Mouse (Mus musculus) embryonic fibroblast, embryonic 13.5 days (primary cell): Measurements from ENCODE around the gene Kcnt1. TPM values are rescaled to one million over a fixed set of nuclear protein-coding genes. Genes with fewer than 3 reads are reported as not detected.

ENCODE experiments used
- H3K27ac ChIP-seq: 2 replicates; pipeline ENCODE4 v1.5.1; 2012; ENCODE audit warnings: low read length, control low read depth, inconsistent platforms; ENCODE audit not compliant: insufficient read depth
- H3K4me1 ChIP-seq: 2 replicates; pipeline ENCODE4 v1.6.1; 2011; ENCODE audit warnings: low read length; ENCODE audit not compliant: control insufficient read depth, insufficient read depth
- H3K4me3 ChIP-seq: 2 replicates; pipeline ENCODE4 v1.5.1; 2011; ENCODE audit warnings: mild to moderate bottlenecking, control low read depth, low read length; ENCODE audit not compliant: insufficient read depth
- CTCF ChIP-seq: IDR thresholded peaks from 2 replicates; pipeline ENCODE4 v1.5.1; 2011; ENCODE audit warnings: mild to moderate bottlenecking, control low read depth, low read length, moderate library complexity, borderline replicate concordance; ENCODE audit not compliant: insufficient read depth
- POLR2A ChIP-seq: IDR thresholded peaks from 2 replicates; pipeline ENCODE4 v1.6.1; 2011; ENCODE audit warnings: low read depth, mild to moderate bottlenecking, control low read depth, low read length, moderate library complexity
- polyA plus RNA-seq: library from polyadenylated mRNA; stranded (reverse); fragments of >200 nt; gene quantifications from 2 replicates; pipeline ENCODE4 v1.2.4, GENCODE M21; 2011; ENCODE audit warnings: low read depth; ENCODE audit not compliant: missing spikeins, insufficient read length

Gene Kcnt1
- polyA plus RNA-seq, 1 experiment: not detected

GRCm38 (mm10) chr2:25877736-25878268, 14.3 kb downstream of the Kcnt1 start:
- TF ChIP-seq CTCF (no peak), POLR2A (no peak)
- H3K27ac ChIP-seq: no peak overlapping the region
- H3K4me3 ChIP-seq: no peak overlapping the region
- H3K4me1 ChIP-seq: no peaks in the 10 kb centered on the region

- TF ChIP-seq CTCF (no peak), POLR2A (no peak)
- H3K4me1 ChIP-seq: no peaks in the 10 kb centered on the region
- H3K27ac ChIP-seq: no peak overlapping the region
- no peak overlapping the region for H3K4me3 ChIP-seq
Observed at GRCm38 (mm10) chr2:25878516-25878915, 15.0 kb downstream of the Kcnt1 start.

DNA sequence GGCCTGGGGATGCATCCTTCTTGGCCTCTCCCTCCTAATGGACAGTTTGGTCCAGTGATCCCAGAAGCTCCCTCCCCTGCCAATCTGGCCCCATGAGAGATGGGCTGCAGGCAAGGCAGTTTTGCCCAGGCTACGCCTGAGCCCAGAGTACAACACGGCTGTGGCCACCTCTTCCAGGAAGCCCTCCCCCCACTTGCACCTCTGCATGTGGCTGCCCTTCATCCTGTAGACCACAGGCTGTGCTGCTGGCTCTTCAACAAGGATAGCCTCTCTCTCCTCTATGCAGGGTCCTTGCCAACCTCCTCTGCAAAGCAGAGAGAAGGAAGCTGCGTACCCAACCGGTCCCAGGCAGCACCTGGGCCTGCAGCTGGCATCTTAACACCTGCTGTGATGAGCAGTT, 15.5 kb downstream of the Kcnt1 start:
- no peaks in the 10 kb centered on the region for H3K4me1 ChIP-seq
- TF ChIP-seq POLR2A: no peak
- TF ChIP-seq CTCF: no peak
- H3K27ac ChIP-seq: no peak overlapping the region
- no peak overlapping the region for H3K4me3 ChIP-seq

- Histone ChIP-seq H3K4me1 (no peaks in the 10 kb centered on the region), H3K4me3 (no peak overlapping the region)
- no peak for TF ChIP-seq CTCF
- no peak for TF ChIP-seq POLR2A
Observed at GRCm38 (mm10) chr2:25882276-25882675, 18.7 kb downstream of the Kcnt1 start.

GRCm38 (mm10) chr2:25884756-25885155, 21.2 kb downstream of the Kcnt1 start:
- H3K4me3 ChIP-seq: no peak overlapping the region
- TF ChIP-seq POLR2A: no peak
- no peak for TF ChIP-seq CTCF
- no peaks in the 10 kb centered on the region for H3K4me1 ChIP-seq
- H3K27ac ChIP-seq: no peak overlapping the region

More at GRCm38 (mm10) chr2:25882276-25882675, 18.7 kb downstream of the Kcnt1 start:
- H3K27ac ChIP-seq: no peak overlapping the region

- no peak for TF ChIP-seq POLR2A
- TF ChIP-seq CTCF: no peak
- Histone ChIP-seq H3K4me1 (no peaks in the 10 kb centered on the region), H3K4me3 (no peak overlapping the region), H3K27ac (no peak overlapping the region)
Observed at GRCm38 (mm10) chr2:25887226-25887625, 23.7 kb downstream of the Kcnt1 start.

- no peak overlapping the region for H3K27ac ChIP-seq
- H3K4me3 ChIP-seq: no peak overlapping the region
- TF ChIP-seq POLR2A: no peak
- TF ChIP-seq CTCF: no peak
- no peaks in the 10 kb centered on the region for H3K4me1 ChIP-seq
Observed at GRCm38 (mm10) chr2:25888144-25888543, 24.6 kb downstream of the Kcnt1 start.

- H3K4me1 ChIP-seq: no peaks in the 10 kb centered on the region
- TF ChIP-seq CTCF (no peak), POLR2A (no peak)
- no peak overlapping the region for H3K4me3 ChIP-seq
- H3K27ac ChIP-seq: no peak overlapping the region
Observed at GRCm38 (mm10) chr2:25892440-25892839, 28.9 kb downstream of the Kcnt1 start.

- Histone ChIP-seq H3K4me1 (no peaks in the 10 kb centered on the region), H3K27ac (no peak overlapping the region)
- TF ChIP-seq POLR2A (no peak), CTCF (no peak)
Observed at GRCm38 (mm10) chr2:25898970-25899369, 35.4 kb downstream of the Kcnt1 start.

DNA sequence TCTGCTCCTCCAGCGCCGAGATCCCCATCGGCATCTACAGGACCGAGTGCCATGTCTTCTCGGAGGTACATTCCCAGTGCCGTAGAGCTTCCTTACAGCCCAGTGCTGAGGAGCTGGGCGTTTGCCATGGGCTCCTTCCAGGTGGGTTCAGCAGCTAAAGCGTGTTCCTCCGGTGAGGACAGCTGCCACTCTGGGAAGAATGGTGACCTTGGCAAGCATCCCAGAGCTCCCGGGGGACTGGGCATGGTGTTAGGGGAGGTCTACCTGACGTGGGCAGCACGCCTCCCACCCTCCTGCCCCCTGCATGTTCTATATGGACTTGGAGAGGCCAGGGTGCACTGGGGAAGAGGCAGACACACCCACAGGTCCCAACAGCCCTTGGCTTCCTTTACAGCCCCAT, 46.3 kb downstream of the Kcnt1 start:
- no peak overlapping the region for H3K27ac ChIP-seq
- no peaks in the 10 kb centered on the region for H3K4me1 ChIP-seq
- H3K4me3 ChIP-seq: no peak overlapping the region
- TF ChIP-seq POLR2A (no peak), CTCF (no peak)

More at GRCm38 (mm10) chr2:25898970-25899369, 35.4 kb downstream of the Kcnt1 start:
- H3K4me3 ChIP-seq: no peak overlapping the region

GRCm38 (mm10) chr2:25913247-25913646, 49.7 kb downstream of the Kcnt1 start:
- Histone ChIP-seq H3K4me1 (no peaks in the 10 kb centered on the region), H3K27ac (no peak overlapping the region), H3K4me3 (no peak overlapping the region)
- TF ChIP-seq CTCF: no peak
- no peak for TF ChIP-seq POLR2A
